Mouse (Mus musculus) brain, embryonic 18.5 days (tissue): ENCODE measurements around the gene Gm47959.
A peak's percentile ranks its signal among the peaks of the same experiment; 100 is the strongest.

Experiments used
- DNase-seq: peaks from one replicate; pipeline ENCODE4 v3.0.0-alpha.2; 2012; ENCODE audit warnings: low read depth, low spot score

The Gm47959 gene

GRCm38 (mm10) chr1:83032508-83032907, 32.2 kb downstream of the Gm47959 start:
- DNase-seq: no peak

GRCm38 (mm10) chr1:83034509-83034908, 34.2 kb downstream of the Gm47959 start:
- no peak for DNase-seq

- DNase-seq: no peak
Observed at GRCm38 (mm10) chr1:83036892-83037667, 36.7 kb downstream of the Gm47959 start.

- peak; percentile 34 for DNase-seq
Observed at GRCm38 (mm10) chr1:83038109-83038672, 37.8 kb downstream of the Gm47959 start, which contains the start of gene Slc19a3. Gene Slc19a3 (minus strand): TSS chr1:83038448.

- no peak for DNase-seq
Observed at GRCm38 (mm10) chr1:83039080-83039479, 38.7 kb downstream of the Gm47959 start.

GRCm38 (mm10) chr1:83042380-83042779, 42.0 kb downstream of the Gm47959 start, which contains the start of gene Krtap28-10:
Gene Krtap28-10 (minus strand): TSS chr1:83042480.
- DNase-seq: no peak

GRCm38 (mm10) chr1:83044882-83045427, 44.6 kb downstream of the Gm47959 start, which contains the start of gene Gm47969:
Gene Gm47969 (plus strand): TSS chr1:83044932.
- no peak for DNase-seq
